Mouse (Mus musculus): ENCODE measurements around the gene Cfdp1.

GRCm38 (mm10) chr8:111832983-111833382 lies 21.1 kb downstream of the Cfdp1 start:
- TF ChIP-seq CTCF (conservative IDR thresholded peaks at IDR 0.05; ENCODE audit: low read length) (no peak), POU5F1 (IDR thresholded peaks at IDR 0.05; ENCODE audit: borderline replicate concordance, low read length) (no peak), NANOG (IDR thresholded peaks at IDR 0.05; ENCODE audit: borderline replicate concordance, low read length) (no peak)

All from E14TG2a.4 (cell line).